Mouse (Mus musculus) gonadal fat pad, adult 2 months (tissue): ENCODE data around the gene Myom3. TPM values are rescaled to one million over a fixed set of nuclear protein-coding genes. Genes with fewer than 3 reads are reported as not detected.

Source experiments
- DNase-seq: peaks from one replicate; pipeline ENCODE4 v3.0.0-alpha.2; 2012; ENCODE audit warnings: low read depth
- polyA plus RNA-seq: library from polyadenylated mRNA; depleted of rRNA; stranded (reverse); fragments of >200 nt; gene quantifications from 2 replicates; pipeline ENCODE4 v1.2.3, GENCODE M21; 2012

The Myom3 gene
- polyA plus RNA-seq, 1 experiment, result 1.1 TPM

DNA sequence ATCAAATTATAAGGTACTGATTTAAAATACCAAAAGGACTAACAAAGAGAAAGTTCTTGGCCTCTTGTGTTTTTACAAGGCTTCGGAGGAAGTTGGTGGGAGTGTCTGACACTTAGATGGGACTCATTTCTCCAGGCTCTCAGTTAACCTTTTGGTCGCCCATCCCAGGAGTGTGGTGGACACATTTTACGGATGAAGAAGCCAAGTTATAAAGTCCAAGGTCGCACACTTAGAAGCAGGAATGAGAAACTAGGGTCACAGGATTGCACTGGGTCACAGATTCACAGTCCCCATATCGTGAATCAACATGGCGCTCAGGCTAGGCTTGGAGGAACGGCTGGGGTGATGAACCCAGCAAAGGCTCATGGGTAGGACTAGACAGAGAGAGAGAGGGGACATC, 2.1 kb downstream of the Myom3 start:
- no peak for DNase-seq

DNA sequence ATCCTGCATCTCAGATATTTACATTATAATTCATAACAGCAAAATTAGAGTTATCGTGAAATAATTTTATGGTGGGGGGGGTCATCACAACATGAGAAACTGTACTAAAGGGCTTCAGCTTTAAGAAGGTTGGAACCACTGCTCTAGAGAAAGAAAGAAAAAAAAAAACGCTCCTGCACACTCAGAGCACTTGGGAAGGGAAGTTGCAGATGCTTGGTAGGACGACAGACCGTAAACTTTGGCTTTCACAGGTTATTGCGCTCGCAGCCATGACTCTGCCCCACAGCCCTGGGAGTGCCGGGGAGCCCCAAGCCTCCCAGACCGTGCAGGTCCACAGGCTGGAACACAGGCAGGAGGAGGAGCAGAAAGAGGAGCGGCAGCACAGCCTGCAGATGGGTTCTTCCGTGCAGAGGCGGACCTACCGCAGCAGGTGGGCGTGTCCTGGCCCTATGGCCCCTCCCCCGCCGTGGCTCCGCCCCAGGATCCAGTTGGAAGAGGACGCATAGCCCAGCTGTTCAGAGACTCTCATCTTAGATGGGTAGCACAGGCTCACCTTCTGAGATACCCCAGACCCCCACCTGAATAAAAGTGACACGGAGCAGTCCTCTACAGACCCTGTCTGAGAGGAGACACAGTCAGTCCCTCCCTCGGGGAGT, 2.9 kb downstream of the Myom3 start:
- DNase-seq, result no peak

DNA sequence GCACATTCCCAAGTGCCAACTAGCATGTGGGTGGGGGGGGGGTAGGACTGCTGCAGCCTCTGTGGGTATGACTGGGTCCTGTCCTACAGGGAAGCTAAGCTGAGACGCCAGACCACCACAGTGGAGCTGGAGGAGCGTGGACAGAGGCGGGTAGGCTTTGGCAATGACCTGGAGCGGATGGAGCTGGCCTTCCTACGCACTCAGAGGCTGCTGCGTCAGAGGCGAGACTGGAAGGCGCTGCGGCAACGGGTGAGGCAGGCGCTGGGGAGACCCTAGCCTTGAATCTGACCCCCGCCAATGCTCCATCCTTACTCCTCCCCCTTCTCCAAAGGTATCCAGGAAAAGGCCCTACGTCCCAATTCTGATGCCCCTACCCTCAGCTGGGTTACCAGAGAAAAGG, 5.2 kb downstream of the Myom3 start:
- DNase-seq, result no peak

DNA sequence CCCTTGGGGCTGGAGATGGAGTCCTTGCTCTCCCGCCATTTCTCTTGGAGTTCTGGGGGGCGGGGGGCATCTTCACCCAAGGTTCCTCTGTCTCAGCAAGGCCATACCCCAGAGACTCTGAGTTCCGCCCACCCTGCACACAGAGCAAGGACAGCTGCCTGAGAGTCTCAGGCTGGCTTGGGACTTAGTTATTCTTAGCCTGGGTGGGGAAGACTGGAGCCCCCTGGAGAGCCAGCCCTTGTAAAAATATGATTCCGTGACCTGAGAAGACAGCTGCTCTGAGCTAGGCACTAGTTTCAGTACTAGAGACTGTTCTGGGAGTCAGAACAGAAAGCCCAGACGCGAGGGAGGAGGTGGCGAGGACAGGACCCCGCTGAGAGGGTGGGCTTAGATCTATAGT, 6.2 kb downstream of the Myom3 start:
- DNase-seq, result no peak

DNA sequence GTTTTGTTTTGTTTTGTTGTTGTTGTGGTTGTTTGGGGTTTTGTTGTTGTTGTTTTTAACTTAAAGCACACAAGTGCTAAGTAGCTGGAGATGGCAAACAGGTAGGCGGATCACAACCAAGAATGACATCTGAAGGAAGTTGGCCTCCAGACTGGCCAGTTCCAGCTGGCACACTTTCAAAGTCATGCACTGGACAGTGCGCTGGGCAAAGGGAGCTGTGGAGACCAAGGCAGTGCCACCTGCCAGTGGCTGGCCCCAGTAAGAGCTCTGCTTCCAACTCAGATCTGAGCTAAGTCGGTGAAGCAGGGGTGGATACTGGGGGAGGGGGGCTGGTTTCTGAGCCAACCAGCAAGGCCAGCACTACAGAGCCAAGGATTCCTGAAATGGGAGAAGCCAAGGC, 7.5 kb downstream of the Myom3 start:
- DNase-seq, result no peak

DNA sequence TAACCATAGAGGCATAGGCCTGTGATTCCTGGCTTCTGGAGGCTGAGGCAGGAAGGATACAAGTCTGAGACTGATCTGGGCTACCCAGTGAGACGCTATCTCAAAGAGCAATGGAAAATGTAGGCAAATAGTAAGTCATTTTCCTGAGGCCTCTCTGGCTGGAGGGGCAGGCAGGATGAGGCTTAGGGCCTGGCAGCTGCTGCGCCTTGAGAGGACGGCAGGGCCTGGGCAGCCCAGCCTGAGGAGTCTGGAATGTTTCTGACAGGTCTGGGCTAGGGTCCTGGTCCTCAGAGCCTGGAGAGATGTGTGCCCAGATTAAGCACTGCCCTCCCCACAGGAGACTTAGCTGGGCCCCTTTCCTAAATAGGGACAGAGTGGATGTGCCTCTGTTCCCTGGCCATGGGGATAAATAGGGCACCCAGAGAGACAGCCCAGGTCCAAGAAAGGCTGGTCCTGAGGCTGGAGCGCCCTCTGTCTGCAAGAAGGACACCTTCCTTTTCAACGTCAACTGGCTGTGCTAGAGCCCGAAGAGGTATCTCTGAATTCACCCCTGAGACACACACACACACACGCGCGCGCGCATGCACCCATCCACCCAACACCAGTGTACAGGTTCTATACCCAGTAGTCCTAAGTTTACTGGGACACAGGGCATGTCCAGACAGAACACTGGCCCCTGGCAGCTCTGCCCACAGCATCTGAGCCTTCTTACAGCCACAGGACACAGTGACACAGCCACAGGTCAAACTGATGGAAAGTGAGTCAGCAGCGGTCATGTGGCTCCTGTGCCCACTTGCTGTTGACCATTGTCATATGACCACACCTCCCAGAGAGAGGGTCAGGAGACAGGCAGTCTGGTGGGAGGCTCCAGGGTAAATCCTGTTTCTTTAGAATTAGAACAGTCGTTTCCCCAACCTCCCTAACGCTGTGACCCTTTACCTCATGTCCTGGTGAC, 9.3 kb downstream of the Myom3 start:
- no peak for DNase-seq

DNA sequence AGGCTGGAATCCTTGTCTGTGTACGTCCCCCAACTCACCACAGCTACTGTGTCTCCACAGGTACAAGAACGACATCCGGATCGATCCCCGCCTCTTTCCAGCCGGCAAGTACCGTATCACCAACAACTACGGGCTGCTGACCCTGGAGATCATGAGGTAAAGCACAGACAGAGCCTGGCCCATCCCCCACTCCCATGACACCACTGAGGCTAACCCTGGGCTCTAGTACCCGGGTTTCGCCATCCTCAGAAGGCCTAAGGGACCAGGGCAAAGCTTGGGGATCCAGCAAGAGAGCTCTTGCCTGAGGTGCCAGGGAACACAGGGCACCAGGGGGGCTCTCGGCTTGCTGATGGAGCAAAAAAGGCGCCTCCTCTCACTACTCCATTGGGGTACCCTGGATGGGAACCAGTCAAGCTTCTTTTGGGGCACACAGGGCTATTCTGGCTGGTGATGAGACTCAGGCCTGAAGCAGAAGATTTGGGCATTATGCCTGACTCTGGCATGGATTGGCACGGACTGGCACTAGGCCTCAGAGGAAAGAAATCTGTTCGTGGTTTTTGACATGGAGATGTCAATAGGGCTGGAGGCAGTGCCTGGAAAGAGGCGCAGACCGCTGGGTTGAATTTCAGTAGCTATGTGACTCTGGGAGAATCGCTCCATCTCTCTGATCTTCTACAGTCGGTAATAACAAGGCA, 11.2 kb downstream of the Myom3 start:
- DNase-seq, result no peak

DNA sequence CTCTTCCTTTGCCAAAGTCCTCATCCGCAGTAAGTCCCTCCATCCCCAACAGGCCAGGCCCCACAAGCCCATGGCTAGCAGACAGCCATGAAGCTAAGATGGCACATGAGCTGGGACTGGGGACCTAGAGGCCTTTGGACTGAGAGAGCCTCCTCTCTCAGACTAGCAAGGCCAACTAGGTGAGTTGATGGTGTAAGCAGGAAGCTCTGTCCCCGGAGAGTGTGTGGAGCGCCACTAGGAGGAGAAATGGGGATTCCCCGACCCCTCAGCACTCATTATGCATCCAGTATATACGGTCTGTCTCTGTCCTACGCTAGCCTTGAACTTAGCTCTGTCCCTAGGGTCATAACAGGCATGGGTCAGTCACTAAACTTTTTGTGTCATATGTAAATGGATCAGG, 12.1 kb downstream of the Myom3 start:
- DNase-seq, result no peak

DNA sequence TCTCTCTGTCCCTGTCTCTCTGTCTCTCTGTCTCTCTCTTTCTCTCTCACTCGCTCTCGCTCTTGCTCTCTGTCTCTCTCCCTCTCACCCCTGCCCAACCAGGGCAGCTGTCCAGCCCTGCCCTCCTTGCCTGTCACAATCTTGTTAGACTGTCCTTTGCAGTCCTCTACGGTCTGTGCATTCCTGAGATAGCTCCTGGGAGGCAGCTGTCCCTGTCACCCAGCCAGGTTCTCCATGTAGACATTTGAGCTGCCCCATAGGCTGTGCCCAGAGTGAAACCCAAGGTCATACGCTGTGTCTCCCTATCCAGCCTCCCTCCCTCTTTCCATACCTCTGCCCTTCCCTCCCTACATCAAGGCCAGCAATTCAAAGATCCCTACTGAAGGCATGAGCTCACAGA, 13.2 kb downstream of the Myom3 start:
- no peak for DNase-seq

DNA sequence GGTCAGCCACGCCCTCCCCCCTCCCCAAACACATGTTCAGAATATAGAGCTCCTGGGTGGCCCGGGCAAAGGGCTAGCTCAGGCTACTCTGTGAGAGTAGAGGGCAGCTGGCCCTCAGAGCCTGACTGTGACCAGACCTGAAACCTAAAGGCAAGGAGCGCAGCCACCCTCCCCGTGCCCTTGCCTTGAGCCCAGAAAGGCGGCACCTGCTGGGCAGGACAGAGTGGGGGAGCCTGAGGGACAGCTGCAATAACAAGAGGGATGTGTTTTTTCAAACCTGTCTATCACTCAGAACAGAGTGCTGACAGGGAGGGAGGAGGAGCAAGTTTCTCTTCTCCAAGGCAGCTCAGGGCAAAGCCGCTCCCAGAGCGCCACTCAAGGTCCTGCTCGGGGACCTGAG, 15.0 kb downstream of the Myom3 start:
- no peak for DNase-seq

DNA sequence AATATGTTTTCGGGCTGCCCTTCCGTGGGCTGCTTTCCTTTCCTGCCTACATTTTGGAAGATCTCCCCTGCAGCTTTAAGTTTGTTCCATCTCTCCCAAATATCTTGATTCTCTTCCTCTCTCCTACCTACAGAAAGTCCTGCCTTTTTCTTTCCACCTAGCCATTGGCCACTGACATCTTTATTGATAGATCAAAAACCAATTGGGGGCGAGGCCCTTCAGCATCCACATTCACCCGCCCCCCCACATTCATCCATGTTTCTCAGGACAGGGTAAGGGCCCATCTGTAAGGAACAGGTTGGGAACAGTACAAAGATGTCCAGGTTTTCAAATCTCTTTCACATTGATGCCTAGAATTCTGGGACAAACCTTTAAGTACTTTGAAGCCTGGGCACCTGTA, 17.3 kb downstream of the Myom3 start:
- DNase-seq, result no peak

DNA sequence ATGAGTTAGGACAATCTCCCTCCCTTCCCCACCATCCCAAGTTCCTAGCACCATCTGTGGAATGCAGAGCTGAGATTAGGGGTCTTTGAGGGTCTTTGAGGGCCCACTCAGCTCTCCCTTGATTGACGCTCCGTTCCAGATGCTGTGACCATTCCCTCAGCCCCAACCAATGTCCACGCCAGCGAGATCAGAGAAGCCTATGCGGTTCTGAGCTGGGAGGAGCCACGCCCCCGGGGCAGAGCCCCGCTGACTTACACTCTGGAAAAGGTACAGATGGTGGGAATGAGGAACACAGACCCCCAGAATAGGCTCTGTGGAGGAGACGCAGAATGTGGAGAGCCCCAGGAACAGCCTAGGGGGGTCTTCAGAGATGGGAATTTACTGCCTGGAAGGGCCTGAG, 20.1 kb downstream of the Myom3 start:
- DNase-seq, result no peak

DNA sequence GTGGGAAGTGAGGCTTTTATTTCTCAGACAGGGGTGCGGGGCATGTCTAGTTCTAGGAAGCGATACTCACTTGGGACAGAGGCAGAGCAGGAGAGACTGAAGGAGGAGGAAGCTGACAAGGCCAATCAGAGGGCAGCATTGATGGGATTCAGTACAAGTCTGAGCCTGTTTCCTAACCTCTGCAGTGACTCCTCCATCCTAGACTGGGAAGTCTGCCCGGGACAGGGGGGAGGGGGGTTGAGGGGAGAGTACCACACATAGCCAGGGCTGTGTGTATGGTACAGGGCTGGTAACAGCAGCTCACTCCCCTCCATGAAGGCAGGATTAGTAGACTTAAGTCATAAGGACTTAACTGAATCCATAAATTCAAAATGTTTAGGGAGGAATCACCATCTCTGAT, 20.7 kb downstream of the Myom3 start:
- peak; percentile 54 for DNase-seq

DNA sequence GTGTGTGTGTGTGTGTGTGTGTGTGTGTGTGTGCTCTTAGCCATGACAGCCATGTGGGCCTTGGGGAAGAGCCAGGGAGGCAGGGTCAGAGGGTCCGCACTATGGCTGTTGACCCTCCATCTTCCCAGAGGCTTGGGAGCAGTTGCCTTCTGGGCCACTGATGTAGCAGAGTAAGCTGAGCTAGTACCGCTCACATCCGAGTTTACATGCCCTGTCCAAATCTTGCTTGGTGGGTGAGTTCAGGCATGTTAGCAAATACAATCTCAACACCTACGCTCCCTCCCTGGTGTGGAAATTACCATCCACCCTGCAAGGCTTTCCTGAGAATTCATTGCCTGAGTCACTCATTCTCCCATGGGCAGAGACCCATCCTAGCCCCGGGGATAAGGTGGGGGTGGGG, 21.8 kb downstream of the Myom3 start:
- DNase-seq, result peak; percentile 57

DNA sequence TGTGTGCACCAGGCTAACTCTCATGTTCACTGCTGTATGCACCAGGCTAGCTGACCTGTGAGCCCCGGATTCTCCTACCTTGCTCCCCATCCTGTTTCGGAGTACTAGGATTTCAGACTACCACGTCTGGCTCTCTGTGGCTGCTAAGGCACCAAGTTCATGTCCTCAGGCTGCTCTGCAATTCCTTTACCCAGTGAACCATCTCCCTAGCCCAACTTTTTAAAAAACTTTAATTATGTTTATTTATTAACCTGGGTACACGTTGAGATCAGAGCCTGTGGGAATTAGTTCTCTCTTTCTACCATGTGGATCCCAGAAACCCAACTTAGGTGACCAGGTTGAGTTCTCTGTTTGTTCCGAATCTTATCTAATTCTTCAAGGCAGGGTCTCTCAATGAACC, 27.1 kb downstream of the Myom3 start:
- no peak for DNase-seq

DNA sequence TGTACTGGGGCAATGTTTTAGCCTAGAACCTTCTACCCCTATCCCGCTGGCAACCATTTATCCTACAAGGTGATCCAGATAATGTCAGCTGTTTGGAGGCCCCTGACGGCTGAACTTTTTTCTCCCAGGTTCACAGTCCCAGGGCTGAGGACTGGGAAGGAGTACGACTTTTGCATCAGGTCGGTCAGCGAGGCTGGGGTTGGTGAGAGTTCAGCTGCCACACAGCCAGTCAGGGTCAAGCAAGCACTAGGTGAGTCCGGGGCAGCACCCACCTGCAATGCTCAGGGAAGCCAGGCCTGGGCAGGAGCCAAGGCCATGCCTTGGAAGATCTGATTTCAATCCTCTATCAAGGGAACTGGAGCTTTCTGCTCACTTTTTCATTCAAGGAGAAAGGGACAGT, 27.8 kb downstream of the Myom3 start:
- no peak for DNase-seq

DNA sequence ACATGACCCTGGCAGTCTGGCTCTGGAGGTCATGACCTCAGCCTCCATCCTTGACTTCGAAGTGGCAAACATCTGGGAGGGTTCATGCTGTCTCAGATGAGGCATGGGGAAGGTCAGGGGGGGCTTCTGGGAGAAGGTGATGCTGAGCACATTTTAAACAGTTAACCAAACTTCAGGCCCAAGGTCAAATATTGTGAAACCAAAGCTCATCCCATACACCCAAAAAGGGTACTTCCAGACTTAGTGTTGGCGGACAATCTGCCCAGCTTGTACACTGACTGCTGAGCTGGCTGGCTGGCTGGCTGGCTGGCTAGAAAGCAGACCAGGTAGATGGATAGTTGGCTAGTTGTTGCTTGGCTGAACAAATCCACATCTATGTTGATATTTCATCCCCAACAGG, 29.6 kb downstream of the Myom3 start:
- no peak for DNase-seq

DNA sequence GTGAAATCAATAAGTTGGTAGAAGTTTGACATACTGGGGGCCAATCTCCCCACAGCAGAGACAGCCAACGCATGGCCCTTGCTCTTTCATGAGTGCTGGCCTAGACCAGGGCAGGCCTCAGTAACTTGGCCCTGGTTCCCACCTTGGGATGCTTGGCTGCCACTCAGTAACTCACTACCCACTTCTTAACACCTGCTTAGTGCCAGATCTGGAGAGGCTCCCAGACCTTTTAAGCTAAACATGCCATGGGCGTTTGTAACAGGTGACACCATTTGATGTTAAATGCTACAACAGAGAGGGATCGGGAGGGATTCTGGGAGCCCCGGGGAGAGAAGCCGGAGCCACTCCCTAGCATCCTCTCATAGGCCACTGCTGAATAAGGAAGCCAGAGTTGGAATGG, 33.3 kb downstream of the Myom3 start:
- DNase-seq, result no peak

DNA sequence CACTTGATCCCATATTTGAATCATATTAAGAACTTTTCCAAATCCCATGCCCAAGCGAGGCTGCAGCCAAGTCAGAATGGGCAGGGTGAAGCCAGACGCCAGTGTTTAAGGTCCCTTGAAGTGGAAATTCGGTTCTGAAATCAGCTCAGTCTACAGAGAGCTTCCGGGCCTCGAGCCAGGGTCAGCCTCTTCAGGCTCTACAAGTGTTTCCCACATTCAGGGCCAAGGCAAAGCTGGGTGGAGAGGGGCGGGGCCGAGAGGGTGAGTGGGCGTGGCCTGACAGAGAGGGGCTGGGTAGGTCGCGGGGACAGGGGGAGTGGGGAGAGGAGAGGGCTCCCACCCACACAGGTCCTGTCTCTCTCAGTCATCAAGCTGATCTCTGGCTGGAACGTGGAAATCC, 38.4 kb downstream of the Myom3 start:
- DNase-seq, result no peak

DNA sequence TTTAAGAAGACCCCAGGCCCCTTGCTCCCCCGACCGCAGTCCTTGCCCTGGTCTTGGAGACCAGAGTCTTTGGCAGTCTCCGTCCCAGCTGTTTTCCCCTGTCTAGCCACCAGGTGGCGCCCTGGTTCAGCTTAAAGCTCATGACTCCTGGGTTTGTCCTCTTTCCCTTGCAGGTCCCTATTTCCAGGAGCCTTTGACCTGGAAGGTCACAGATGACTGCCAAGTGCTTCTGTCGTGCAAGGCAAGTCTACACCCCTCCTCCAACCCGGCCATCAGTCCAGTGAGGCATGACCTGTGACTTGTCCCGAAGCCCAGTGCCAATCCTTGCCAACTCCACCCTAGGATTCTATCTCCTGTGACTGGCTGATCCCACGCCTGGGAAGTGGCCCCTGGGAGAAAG, 42.0 kb downstream of the Myom3 start:
- peak; percentile 26 for DNase-seq

DNA sequence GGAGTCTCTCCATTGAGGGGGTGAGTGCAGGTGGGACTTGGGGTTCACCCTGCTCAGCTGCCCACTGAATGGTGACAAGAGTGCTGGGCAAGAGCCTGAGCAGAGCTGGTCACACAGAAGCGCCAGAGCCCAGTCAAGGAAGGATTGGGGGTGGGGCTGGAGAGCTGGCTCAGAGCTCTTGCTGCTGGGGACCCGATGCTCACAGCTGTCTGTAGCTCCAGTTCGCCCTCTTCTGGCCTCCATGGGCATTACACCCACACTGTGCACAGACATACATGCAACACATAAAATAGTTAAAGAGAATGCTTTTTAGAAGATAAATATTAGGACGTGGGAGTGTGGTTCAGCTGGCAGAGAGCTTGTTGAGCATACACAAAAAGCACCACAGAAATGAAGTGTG, 43.8 kb downstream of the Myom3 start:
- no peak for DNase-seq

DNA sequence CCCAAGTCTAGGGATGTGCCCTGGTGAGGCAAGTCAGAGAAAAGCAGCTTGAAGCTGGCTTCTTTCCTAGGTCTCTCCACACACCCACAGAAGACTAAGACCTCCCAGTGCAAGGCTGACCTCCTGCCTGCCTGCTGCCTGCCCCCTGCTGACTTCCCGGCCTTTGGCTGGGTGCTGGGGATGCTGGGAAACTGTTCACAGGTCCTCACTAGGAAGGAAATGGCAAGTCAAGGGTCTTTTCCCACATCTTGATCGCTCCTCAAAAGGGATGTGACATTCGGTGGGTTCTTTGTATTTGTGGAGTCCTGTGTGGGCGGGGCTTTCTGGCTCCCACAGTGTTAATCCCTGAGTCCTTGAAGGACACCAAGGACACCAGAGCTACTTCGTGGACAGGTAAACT, 44.7 kb downstream of the Myom3 start:
- no peak for DNase-seq

DNA sequence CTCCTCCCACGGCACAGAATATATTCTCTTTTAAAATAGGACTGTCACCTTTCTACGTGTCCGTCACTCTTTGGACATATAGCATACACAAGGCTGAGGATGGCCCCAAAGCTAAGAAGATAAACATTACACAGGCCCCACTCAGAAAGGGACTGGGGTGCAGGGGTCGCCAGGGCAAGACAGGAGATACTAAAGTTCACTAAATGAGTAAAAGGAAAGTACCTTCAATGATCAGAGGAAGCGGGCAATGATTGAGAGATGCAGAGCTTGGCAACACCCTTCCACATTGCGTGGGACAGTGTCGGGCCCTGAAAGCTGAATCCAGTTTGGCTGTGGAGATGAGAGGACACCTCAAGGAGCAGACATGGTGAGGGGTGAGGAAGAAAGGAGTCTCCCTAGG, 55.4 kb downstream of the Myom3 start:
- no peak for DNase-seq
